Mouse (Mus musculus) brain, embryonic 14.5 days (tissue): ENCODE data around the gene Tnfrsf1b.

ENCODE experiments used
- CTCF ChIP-seq: fragments of 200-500 bp; IDR thresholded peaks from 2 replicates; pipeline ENCODE4 v1.5.1; 2012; ENCODE audit warnings: inconsistent platforms, mild to moderate bottlenecking, moderate library complexity, borderline replicate concordance; ENCODE audit not compliant: insufficient read depth, insufficient read length; ENCODE audit errors: extremely low read depth
- POLR2A ChIP-seq: fragments of 200-500 bp; IDR thresholded peaks from 2 replicates; pipeline ENCODE4 v1.6.1; 2012; ENCODE audit warnings: mild to moderate bottlenecking, inconsistent platforms, borderline replicate concordance; ENCODE audit not compliant: poor library complexity, insufficient read depth, insufficient read length, severe bottlenecking; ENCODE audit errors: extremely low read depth

DNA sequence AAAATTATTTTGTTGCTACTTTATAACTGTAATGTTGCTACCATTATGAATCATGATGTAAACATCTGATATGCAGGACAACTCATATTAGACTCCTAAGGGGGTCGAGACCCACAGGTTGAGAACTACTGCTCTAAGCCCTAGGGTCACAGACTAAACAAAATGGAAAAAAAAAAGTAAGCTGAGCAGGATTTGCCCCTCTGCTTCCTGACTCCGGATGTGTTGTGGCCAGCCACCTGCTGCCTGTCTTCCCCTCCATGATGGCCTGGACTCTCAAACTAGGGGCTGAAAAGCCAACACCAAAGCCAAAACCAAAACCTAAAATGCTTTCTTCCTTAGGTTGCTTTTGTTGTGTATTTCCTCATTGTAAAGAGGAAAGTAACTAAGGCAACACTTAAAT is 35.6 kb downstream of the Tnfrsf1b start:
- no peak for TF ChIP-seq CTCF
- no peak for TF ChIP-seq POLR2A
